Mouse (Mus musculus) naive thymus-derived CD4-positive, alpha-beta T cell, adult 2 months (primary cell): ENCODE data around the gene Prkag3.

Experiments
- DNase-seq: peaks from one replicate; pipeline ENCODE4 v3.0.0-alpha.2; 2011; ENCODE audit warnings: low read depth

The Prkag3 gene

DNA sequence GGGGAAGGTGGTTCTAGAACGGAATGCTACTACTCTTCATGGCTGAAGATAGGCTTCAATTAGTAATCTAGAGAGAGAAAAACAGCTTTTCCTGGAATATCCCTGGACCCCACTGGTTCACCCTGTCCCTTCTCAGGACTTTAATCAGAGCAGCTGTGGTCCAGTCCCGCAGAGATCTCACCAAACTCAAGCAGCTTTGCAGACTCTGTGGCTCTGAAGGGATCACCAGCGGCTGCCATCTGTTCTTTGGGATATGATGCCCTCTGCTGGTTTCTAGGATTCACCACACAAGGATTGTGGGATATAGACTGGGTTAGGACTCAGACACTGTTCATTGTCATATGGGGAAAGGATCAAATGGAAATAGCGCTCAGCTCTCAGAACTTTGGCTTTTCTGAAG is 10.8 kb upstream of the Prkag3 start:
- no peak for DNase-seq

DNA sequence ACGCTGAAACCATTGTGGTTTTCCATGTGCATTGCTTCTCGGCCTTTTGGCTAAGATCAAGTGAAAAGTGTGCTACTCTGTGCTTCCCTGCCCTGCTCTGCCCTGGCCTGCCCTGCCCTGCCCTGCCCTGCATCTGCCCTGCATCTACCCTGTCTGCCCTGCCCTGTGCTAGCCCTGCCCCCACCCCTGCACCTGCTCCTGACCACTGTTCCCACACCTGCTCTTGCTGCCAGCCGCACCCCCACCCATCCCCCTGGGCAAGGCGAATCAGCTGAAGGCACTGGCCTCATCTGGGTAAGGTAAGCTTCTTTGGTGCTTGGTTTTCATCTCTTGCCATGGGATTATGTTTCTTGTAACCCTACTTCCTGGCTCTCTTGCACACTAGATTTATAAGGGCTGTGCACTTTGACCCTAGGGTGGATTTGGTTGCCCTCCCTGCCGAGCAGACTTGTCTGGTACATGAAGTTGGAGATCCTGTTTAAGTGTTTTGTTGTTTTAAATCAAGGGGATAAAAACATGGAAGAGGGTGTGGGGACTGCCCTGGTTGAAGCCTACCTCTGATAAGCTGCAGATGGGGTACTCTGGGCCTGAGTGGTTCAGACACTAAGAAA is 5.3 kb upstream of the Prkag3 start:
- DNase-seq = no peak

DNA sequence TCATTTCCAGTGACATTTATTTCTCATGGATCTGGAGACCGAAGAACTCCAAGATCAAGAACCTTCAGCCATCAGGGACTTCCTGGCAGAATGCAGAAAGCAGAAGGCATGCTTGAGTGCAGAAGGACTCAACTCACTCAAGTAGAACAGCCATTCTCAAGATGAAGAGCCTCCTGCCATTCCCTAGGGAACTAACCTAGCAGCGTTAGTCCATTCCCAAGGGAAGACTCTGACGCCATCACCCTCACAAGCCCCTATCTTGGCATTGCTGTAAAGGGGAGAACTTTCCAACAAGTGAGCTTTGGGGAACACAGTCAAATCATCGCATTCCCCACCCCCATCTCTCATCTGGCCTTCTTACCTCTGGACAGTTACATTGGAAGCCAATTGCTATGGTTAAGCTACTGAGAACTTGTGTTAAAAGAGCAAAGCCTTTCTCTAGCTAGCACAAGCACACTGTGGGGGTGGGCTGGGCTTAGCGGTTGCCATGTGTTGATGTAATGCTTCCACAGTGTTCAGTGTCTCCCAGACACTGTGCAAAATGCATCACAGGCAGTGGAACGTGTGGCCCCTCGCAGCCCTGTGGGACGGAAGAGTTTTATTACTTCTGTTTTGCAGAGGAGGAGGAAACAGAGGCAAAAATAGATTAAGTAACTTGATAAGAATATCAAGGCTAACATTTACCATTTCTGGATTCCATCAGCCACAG is 4.4 kb upstream of the Prkag3 start:
- no peak for DNase-seq

DNA sequence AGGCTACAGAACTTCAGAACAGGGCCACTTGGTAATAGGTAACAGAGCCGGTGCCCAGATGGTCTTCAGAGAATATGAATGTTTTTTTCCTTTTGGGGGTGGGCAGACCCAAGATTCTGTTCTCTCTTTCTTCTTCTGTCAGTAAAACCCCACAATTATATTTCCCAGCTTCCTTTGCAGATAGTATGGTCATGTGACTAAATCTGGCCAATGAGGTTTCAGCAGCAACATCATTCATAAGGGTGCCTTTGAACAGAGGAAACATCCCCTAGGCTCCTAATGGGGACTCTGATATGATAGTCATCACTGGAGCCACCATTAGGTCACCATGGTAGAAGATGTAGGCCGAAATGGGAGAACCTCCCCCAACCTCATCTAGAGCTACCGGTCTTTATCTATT is 3.8 kb upstream of the Prkag3 start:
- no peak for DNase-seq

DNA sequence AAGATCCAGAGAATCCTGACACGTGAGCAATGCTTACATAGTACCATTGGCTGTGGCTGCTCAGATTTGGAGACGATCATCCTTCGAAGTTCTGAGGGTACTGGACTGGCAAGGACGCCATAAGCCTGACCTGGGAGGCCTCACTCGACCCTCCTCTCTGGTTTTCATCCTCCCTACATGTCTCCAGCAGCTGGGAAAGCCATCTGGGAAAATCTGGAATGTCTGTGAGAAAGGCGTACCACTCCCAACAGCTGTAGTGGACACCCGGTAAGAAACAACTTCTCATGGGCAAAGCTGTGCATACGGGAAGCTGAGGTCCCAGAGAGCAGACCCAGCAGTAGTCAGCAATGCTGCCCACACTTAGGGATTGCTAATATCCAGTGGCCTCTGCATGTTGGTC is 3.1 kb upstream of the Prkag3 start:
- DNase-seq = no peak

DNA sequence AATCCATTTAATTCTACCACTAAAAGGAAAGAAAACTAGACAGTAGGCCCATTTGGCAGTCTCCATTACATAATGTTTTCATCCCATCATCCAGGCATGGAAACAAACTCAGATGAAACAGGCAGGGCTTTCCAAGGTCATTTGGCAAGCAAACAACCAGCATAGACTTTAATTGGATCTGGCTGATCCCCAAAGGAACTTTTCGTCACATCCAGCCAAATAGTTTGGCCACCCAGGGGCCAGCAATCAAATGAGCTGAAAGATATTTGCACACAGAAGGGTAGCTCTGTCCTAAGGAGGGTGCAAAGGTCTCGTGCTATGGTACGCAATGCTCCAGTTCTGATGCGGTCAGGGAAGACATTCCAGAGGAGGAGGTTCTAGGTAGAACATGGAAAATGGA is 1.7 kb upstream of the Prkag3 start:
- no peak for DNase-seq

DNA sequence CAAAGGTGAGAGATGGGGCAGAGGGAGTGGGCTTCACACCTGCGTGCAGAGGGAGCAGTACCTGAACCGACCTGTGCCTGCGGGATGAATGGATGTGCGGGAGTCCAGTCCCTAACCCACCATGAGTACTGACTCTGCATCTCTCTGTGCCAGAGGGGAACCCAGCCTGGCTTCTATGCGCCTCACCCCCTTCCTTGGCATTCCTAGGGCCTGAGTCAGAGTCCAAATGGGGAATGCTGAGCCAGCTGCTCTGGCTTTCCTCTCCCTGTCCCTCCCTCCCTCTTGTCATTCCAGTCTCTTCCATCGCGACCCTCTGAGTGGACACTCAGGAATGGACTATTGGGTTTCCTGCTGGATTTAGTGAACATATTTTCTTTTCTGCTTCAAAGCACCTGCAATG is 280 bp upstream of the Prkag3 start:
- DNase-seq = no peak

DNA sequence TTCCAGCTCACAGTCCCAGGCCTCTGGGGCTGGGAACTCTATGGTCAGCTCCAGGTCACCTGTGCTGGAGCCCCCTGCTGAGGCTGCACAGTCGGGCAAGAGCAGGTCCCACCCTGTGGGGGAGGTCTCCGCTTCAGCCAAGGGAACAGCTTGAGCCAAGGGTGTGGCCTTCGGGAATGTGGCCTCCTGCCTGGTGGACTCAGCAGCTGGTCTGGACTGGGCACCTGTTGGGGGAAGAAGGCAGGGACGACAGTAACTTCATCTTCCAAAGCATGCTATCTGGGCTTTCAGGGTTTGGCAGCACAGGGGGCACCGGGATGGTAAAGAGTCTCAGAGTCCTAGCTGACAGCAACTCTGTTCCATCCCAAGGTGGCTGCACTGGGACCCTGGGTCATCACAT is 1.7 kb downstream of the Prkag3 start:
- no peak for DNase-seq

DNA sequence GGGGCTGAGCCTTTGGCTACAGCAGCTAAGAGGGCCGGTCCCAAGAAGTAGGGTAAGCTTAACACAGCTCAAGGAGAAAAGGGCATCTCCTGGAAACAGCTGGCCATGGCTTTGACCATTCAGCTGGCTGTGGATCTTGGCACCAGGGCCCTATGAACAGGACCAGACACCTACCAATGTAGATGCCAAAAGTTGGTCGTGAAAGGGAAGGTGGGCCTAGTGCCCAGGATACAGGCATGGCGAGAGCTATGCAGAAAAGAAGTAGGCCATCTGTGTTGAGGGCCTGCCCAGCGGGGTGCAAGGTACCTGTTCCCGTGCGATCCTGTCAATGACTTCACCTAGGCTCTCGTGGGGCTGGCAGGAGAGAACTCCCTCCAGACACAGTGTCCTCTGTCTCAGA is 8.2 kb downstream of the Prkag3 start:
- no peak for DNase-seq

DNA sequence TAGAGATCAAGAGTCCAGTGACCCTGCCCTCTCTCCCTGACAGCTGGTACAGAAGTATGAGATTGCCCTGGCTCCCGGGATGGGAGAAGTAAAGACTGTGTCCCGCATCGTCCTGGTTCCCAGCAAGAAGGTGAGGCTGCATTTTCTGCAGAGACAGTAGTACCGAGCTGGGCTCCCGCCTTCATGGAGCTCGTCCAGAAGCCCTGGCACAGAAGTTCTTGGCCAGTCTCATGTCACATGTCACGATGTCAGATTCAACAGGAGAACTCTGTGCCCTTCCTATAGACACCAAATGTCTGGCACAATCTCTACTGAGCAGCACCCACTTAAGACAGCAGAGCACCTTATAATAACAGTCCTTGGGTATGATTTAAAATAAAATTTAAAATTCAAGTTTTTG is 11.5 kb downstream of the Prkag3 start:
- no peak for DNase-seq

DNA sequence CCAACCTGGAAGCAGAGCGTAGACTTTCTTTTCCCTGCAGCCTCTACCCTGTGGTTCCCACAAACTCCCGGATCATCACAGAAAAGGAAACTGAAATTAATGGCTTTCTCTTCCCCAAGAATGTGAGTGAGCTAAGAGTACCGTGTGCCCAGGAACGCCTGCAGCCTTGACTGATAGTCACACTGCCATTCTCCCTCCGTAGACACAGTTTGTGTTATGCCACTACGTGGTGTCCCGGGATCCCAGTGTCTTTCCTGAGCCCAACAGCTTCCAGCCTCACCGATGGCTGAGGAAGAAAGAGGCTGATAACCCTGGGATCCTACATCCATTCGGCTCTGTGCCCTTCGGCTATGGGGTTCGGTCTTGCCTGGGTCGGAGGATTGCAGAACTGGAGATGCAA is 12.0 kb downstream of the Prkag3 start:
- no peak for DNase-seq

DNA sequence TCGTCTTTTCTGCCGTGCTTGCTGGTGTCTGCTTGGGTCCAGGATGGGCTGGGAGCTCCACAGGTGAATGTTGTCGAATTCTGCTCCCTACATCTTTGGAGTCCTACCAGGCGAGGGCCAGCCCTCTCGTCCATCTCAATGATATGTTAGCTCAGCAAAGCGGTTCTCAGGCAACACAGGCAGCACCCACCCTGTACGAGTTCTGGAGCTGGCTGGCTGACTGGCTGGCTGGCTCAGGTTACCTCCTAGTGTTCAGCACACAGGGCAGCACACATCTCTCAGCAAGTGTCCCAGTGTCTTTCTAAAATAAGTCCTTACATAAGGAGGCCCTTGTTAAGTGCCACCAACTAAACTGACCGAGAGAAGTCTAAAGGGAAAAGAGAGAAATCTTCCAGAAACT is 20.6 kb downstream of the Prkag3 start:
- no peak for DNase-seq

DNA sequence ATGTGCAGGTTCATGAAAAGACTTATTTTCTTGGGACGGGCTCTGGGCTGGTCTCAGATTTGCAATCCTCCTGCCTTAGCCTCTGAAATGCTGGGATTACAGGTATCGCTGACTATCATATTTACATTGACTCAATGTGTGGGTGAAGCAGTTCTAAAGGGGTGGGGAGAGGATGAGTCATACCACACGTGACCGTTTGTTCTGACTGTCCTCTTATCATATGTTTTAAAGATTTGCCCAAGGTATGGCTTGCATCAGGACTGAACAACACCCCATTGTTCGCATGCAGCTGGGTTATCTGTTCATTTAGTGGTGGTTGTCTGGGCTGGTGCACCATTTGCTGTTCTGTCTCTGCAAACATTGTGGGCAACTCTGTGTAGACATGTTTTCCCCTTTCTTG is 22.3 kb downstream of the Prkag3 start:
- DNase-seq = no peak

DNA sequence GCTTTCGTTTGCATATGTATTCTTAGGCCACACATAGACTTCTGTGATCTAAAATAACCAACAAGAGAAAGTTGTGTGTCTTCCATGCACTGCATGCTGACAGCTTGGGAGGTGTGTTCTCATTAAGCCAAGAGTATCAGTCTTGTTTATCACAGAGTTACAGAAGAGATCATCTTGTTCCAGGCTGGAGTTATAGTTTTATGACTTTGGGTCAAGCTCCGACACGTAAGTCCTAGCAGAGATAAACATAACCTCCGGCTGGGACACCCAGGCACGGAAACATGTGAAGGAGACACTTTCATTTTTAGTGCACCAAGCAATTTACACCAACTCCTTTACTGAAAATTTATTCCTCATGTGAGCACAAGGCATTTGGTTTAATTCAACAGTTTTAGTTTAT is 22.9 kb downstream of the Prkag3 start:
- DNase-seq = no peak

DNA sequence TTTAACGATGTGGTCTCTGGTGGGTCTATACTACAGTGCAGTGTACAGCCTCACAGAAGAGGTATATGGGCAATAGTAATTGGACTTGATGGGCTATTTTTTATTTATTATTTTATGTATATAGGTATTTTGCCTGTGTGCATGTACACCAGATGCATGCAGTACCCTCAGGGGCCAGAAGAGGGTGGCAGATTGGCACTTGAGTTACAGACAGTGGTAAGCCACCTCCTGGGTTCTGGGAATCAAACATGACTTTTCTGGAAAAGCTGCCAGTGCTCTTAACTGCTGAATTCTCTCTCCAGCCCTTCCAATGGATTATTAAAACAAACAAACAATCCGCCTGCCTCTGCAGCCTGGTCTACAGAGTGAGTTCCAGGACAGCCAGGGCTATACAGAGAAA is 25.3 kb downstream of the Prkag3 start:
- DNase-seq = no peak

DNA sequence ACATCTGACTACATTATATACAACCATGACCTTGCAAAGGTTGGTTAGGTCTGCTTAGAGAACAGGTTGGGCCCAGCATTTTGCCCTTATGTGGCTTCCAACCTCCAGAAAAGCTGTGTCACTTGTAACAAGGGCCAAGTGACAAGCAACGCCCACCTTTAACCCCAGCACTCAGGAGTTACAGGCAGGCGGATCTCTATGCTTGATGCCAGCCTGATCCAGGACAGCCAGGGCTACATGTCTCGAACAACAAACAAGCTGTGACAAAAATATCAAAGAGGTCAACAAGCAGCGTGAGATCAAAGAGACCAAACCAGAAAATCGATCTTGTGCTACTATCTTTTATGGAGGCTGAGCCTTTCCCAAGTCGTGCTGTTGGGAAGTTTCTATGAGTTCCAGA is 27.4 kb downstream of the Prkag3 start:
- DNase-seq = no peak

DNA sequence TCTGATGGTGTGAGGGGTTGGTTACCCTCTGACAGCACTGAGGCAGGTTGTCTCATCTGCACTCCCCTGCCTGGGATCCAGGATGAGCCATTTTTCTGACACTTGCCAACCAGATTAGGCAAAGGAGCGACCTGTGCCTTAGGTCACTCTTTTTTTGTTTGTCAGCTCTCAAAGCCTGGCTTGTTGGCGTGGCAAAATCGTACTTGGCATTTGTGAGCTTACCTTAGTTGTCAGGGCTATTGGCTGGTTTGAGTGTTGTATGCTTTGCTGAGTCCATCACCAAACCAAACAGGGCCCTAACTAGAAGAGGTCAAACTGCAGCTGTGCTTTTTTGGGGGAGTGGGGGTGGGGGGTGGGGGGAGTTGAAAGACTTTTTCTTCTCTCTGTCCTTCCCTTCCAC is 29.7 kb downstream of the Prkag3 start:
- DNase-seq = no peak

DNA sequence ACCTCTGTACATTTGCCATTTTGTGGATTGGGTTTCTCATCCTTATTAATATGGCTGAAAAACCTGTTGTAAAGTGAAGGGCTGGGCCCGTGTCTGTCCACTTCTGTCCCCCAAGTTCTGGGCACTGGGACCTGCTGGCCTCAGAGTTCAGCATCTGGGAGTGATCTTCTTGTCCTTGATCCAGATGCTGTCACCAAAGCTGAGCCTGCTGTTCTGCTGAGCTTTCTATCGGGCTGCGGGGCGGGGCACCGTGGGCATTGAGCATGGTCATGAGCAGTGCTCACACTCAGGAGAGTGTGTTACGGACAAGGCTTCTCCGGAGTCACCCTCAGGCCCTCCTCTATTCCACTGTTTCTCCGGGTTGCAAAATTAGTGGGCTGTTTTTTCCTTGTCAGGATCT is 30.9 kb downstream of the Prkag3 start:
- DNase-seq = no peak

DNA sequence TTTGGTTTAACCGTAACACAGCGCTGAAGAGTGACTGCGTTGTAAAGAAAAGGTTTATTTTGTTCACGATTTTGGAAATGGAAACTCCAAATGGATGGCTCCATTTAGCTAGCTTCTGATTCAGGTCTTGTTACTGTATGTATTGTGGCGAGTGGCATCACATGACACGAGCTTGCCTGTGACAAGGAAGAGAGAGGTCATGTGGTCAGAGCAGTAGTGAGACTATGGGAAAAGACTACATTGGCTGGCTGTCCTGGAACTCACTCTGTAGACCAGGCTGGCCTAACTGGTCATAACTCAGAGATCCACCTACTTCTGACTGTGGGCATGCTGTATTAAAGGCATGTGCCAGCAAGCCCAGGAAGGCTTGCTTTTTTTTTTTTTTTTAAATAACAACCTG is 33.1 kb downstream of the Prkag3 start:
- no peak for DNase-seq

DNA sequence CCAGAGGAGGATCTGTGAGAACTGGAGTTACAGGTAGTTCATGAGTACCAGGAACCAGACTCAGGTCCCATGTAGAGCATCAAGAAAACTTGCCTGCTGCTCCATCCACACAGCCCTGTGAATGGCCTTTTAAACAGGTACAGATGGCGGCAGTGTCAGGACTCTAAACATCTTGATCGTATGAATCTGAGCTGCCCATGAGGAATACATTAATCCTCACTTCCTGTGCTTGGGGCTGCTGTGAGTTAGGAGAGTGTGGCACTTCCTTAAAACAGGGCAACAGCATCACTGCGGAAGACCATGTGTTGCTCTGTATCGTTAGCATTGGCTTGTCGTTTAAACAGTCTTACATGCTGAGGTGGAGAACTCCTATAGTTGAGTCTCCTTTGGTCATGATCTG is 33.6 kb downstream of the Prkag3 start:
- no peak for DNase-seq

DNA sequence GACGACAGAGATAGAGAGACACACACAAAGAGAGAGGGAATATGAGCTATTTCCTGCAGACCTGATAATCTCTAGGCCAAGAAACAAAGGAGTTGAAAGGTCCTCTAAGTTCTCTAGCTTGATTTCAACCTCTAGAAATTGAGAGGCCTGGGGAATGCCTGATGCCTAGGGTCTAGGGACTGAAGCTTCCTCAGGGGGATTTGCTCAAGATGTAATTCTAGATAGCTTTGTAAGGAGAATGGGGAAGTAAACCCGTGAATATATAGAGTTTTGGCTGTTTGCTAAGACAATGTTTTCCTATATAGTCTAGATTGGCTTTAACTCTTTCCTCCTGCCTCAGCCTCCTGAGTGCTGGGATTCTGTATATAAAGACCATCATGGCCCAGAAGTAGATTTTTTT is 34.1 kb downstream of the Prkag3 start:
- DNase-seq = no peak

DNA sequence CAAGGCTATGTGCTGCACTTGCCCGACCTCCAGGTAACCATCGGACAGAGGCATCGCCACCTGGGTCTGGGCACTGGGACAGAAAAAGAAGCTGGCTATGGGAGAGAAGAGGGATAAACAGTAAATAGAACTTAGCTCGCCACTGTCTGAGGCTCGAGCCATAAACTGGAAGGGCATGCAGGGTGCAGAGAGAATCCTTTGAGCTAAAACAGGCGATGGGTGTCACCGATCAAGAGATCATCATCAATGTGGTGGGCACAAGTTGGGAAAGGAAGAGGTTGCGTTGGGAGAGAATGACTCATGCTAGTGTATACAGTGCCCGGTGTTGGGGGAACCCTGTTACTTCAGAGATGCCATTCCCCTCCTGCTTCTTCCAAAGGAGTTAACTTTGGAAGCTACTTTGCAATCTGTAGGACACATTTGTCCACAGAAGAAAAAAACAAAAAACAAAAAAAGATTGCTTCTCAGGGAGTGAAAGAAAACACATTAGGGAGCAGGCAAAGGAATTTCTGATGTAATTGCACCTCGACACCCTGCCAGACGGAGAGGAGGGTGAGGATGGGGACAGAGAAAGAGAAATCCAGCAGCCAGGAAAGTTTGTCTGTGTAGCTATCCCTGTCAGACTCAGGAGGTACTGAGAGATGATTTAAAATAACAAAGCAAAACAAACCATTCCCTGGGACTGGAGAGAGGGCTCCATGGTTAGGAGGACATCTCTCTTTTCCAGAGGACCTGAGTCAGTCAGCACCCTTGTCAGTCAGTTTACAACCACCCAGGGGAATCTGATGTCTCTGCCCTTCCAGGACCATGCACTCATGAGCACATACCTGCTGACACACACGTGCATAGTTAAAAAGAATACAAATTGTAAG is 34.9 kb downstream of the Prkag3 start:
- no peak for DNase-seq

DNA sequence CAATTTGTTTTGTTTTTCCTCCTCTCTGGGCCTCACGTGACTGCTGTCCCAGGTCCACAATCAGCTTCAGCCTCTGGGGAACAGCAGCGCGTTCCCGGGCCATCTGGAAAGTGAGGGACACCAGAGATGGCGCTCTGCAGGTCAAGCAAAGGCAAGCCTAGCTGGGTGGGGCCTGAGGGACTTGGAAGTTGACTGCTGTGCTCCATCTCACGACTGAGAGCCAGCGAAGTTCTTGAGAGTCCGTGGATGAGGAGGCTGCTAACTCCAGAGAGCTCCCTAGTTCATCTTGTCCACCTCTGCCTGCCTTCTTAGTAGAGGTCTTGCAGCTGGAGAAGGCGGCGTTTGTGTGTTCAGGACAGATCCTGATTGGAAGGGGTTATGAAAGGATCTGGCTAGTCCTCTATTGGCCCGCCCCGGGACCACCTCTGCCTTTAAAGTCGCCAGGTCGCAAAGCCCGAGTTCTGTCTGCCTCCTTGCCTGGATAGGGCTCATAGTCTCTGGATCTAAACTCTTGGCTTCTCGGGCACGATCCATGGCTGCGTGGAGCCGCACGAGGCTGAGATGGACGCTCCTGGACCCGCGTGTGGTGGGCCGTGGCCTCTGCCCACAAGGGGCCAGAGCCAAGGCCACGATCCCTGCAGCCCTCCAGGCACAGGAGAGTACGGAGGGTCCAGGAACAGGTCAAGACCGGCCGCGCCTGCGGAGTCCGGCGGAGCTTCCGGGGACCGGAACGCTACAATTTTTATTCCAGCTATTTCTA is 35.7 kb downstream of the Prkag3 start, which contains the start of gene Cyp27a1:
Gene Cyp27a1, plus strand, starts transcription at position 476 of the 760 bp plus-strand sequence.
- no peak for DNase-seq
